Mouse (Mus musculus): ENCODE measurements at regions not wholly inside any gene's neighbourhood (a gene's known extent, or its start where the extent isn't known, plus 50 kb on each side); places are given as distances from the start of the nearest gene placed in this dataset.

- H3K4me3 ChIP-seq (ENCODE audit: low read depth, low read length): no peak overlapping the region
- no peaks in the 10 kb centered on the region for H3K9me3 ChIP-seq (ENCODE audit: control insufficient read depth, low read length)
- no peaks in the 10 kb centered on the region for H3K36me3 ChIP-seq (ENCODE audit: control insufficient read depth, insufficient read depth, low read length)
- no peak for ATAC-seq (replicated peaks; ENCODE audit: low FRiP score)
- DNase-seq (ENCODE audit: low spot score): no peak
- H3K27ac ChIP-seq (ENCODE audit: low read depth, low read length): no peak overlapping the region
- 61% methylated on average over 2 of the region's 2 CpGs for WGBS
- no peak overlapping the region for H3K4me2 ChIP-seq (ENCODE audit: low read depth, low read length, severe bottlenecking)
- no peak overlapping the region for H3K9ac ChIP-seq (ENCODE audit: low read length)
- H3K27me3 ChIP-seq (ENCODE audit: control insufficient read depth, insufficient read depth, low read length): no peaks in the 10 kb centered on the region
- no peaks in the 10 kb centered on the region for H3K4me1 ChIP-seq (replicated peaks; ENCODE audit: control insufficient read depth, insufficient read depth, low read length)
These were observed 500.6 kb downstream of the Galc start for GRCm38 (mm10) chr12:97758624-97759023.

DNA sequence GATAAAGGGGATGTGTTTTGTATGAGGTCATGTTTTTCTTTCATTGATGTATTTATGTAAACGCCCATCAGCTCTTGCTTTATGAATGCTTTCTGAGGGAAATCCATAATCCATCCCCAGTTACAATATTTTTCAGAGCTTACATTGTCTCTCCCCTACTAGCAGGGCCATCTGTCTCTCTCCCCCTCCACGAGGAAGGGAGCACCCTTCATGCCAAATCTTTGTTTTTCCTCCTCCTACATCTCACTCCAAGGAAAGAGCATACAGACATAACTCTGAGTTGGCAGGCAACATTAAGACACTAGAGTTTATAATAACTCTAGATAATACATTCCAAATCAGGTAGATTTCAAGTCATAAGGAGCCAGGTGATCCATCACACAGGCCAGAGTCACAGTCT, 509.1 kb downstream of the Galc start:
- Histone ChIP-seq H3K36me3 (ENCODE audit: control insufficient read depth, insufficient read depth, low read length) (no peaks in the 10 kb centered on the region), H3K4me2 (ENCODE audit: low read depth, low read length, severe bottlenecking) (no peak overlapping the region), H3K9ac (ENCODE audit: low read length) (no peak overlapping the region), H3K27me3 (ENCODE audit: control insufficient read depth, insufficient read depth, low read length) (no peaks in the 10 kb centered on the region), H3K9me3 (ENCODE audit: control insufficient read depth, low read length) (no peaks in the 10 kb centered on the region), H3K4me1 (replicated peaks; ENCODE audit: control insufficient read depth, insufficient read depth, low read length) (no peaks in the 10 kb centered on the region), H3K27ac (ENCODE audit: low read depth, low read length) (no peak overlapping the region), H3K4me3 (ENCODE audit: low read depth, low read length) (no peak overlapping the region)
- WGBS: 73% methylated on average over 2 of the region's 2 CpGs
- DNase-seq (ENCODE audit: low spot score) (no peak), ATAC-seq (replicated peaks; ENCODE audit: low FRiP score) (no peak)

DNA sequence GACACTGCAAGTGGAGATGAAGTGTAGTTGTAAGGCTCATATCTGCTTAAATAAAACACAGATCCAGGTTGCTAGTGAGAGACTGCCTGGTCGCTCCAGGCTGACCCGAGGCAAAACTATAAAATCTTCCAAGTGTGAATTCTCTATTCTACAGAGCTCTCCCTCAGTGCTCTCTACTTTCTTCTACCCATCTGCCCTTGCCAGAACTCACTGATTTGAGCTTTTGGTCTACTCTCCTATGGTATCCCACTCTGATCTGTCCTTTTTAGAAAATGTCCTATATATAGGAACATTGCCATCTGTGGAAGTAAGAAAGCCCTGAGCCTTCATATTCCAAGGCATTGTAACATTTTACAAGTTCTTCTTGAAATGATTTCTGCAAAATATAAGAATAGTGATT, 518.3 kb downstream of the Galc start:
- Histone ChIP-seq H3K4me3 (ENCODE audit: low read depth, low read length) (no peak overlapping the region), H3K27ac (ENCODE audit: low read depth, low read length) (no peak overlapping the region), H3K9ac (ENCODE audit: low read length) (no peak overlapping the region), H3K9me3 (ENCODE audit: control insufficient read depth, low read length) (no peaks in the 10 kb centered on the region), H3K4me2 (ENCODE audit: low read depth, low read length, severe bottlenecking) (no peak overlapping the region), H3K27me3 (ENCODE audit: control insufficient read depth, insufficient read depth, low read length) (no peaks in the 10 kb centered on the region), H3K36me3 (ENCODE audit: control insufficient read depth, insufficient read depth, low read length) (no peaks in the 10 kb centered on the region), H3K4me1 (replicated peaks; ENCODE audit: control insufficient read depth, insufficient read depth, low read length) (no peaks in the 10 kb centered on the region)
- no peak for DNase-seq (ENCODE audit: low spot score)
- WGBS: 68% methylated on average over 2 of the region's 2 CpGs
- ATAC-seq (replicated peaks; ENCODE audit: low FRiP score): no peak

GRCm38 (mm10) chr12:97732078-97732580, 527.1 kb downstream of the Galc start:
- ATAC-seq (replicated peaks; ENCODE audit: low FRiP score): 0 out of 2 replicates have a peak, but pooled peaks have one; percentile 30
- no peak overlapping the region for H3K4me2 ChIP-seq (ENCODE audit: low read depth, low read length, severe bottlenecking)
- 70% methylated on average over 6 of the region's 6 CpGs for WGBS

DNA sequence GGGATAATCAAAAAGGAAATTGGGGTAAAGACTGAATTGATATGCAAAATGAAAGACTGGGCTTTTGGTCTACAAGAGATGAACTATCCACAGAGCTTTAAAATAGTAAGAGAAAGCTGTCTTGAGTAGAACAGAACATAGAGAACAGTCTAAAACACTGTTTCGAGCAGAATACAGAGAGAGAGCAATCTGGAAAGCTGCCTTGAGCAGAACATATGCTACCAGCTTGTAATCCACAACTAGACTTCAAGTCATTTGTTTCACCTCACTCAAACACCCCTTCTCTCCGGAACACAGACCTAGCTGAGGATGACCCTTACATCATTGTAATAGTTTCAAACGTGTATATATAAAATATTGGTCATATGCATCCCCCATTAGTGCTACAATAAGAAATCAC, 538.7 kb downstream of the Galc start:
- Histone ChIP-seq H3K27ac (ENCODE audit: low read depth, low read length) (no peak overlapping the region), H3K9ac (ENCODE audit: low read length) (no peak overlapping the region), H3K36me3 (ENCODE audit: control insufficient read depth, insufficient read depth, low read length) (no peaks in the 10 kb centered on the region), H3K4me1 (replicated peaks; ENCODE audit: control insufficient read depth, insufficient read depth, low read length) (no peaks in the 10 kb centered on the region), H3K9me3 (ENCODE audit: control insufficient read depth, low read length) (no peaks in the 10 kb centered on the region; the same call in 1 of the 2 replicates), H3K27me3 (ENCODE audit: control insufficient read depth, insufficient read depth, low read length) (no peaks in the 10 kb centered on the region), H3K4me3 (ENCODE audit: low read depth, low read length) (no peak overlapping the region), H3K4me2 (ENCODE audit: low read depth, low read length, severe bottlenecking) (no peak overlapping the region)
- WGBS: 86% methylated on average over 3 of the region's 3 CpGs
- no peak for ATAC-seq (replicated peaks; ENCODE audit: low FRiP score)
- DNase-seq (ENCODE audit: low spot score): no peak

More at GRCm38 (mm10) chr12:97732078-97732580, 527.1 kb downstream of the Galc start:
- Histone ChIP-seq H3K4me1 (replicated peaks; ENCODE audit: control insufficient read depth, insufficient read depth, low read length) (no peaks in the 10 kb centered on the region), H3K27ac (ENCODE audit: low read depth, low read length) (no peak overlapping the region), H3K27me3 (ENCODE audit: control insufficient read depth, insufficient read depth, low read length) (no peaks in the 10 kb centered on the region), H3K9me3 (ENCODE audit: control insufficient read depth, low read length) (no peaks in the 10 kb centered on the region), H3K9ac (ENCODE audit: low read length) (no peak overlapping the region), H3K36me3 (ENCODE audit: control insufficient read depth, insufficient read depth, low read length) (no peaks in the 10 kb centered on the region), H3K4me3 (ENCODE audit: low read depth, low read length) (no peak overlapping the region)
- no peak for DNase-seq (ENCODE audit: low spot score)

DNA sequence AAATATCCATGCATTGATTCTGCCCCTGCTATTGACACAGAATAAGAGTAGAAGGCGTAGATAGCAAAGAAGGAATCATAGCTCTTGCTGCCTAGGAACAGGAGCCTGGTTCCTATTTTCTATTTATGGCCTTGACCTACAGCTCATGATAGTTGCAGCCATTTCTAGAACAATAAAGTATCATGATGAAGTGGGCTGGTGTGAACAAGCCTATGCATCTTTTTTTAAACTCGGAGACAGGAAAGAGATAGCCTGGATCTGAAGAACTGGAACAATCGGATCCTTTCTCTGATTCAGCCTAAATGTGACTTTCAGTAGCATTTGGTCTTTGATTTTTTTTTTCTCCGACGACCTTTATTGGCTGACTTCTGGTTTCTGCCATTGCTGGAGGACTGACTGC, 541.4 kb downstream of the Galc start:
- Histone ChIP-seq H3K36me3 (ENCODE audit: control insufficient read depth, insufficient read depth, low read length) (no peaks in the 10 kb centered on the region), H3K9me3 (ENCODE audit: control insufficient read depth, low read length) (no peaks in the 10 kb centered on the region; the same call in 1 of the 2 replicates), H3K4me2 (ENCODE audit: low read depth, low read length, severe bottlenecking) (no peak overlapping the region), H3K27me3 (ENCODE audit: control insufficient read depth, insufficient read depth, low read length) (no peaks in the 10 kb centered on the region), H3K27ac (ENCODE audit: low read depth, low read length) (no peak overlapping the region), H3K4me1 (replicated peaks; ENCODE audit: control insufficient read depth, insufficient read depth, low read length) (no peaks in the 10 kb centered on the region), H3K4me3 (ENCODE audit: low read depth, low read length) (no peak overlapping the region), H3K9ac (ENCODE audit: low read length) (no peak overlapping the region)
- WGBS: 94% methylated on average over 5 of the region's 5 CpGs
- DNase-seq (ENCODE audit: low spot score) (no peak), ATAC-seq (replicated peaks; ENCODE audit: low FRiP score) (no peak)
